7 mouse cellular contexts compared by ENCODE assay signal in the genomic region with DNA sequence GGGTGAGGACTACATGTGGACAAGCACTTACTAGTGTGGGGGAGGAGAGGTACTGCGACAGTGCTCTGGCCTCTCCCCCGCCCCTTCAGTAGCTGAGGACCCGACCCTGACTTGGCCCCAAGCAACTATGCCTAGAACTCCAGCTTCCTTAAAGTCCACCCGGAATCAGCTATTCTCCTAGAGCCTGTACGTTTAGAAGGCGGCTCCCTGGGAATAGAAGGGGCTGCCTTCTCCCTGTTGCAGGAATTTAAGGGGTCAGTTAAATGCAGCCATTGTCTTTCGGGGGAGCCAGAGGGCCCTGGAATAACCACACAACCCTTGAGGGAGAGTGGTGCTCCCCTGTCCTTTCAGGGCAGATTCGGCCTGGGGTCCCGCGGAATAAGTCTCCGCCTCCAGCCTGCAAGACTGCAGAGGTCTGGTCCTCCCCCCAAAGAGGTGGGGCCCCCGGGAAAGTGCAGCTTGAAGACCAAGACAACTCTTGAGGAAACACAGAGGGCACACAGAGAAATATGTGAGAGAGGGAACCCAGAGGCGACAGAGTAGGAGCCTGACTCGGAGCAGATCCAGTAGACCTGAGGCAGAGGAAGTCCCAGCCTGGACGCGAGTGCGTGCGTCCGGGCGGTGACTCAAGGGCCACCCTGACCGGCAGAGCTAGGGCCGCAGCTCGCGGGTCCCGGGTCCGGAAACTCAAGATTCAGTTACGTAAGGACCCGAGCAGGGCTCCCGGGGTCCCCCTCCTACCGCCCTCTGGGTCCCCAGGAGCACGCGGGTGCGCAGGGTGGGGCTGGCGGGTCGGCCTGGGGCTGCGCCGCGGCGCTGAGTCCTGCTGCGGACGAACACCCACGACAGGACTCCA. TPM values are rescaled to one million over a fixed set of nuclear protein-coding genes. Genes with fewer than 3 reads are reported as not detected.
DNase-seq lines count a peak whose midpoint lies in the region; ATAC-seq and TF ChIP-seq lines count a peak whose summit lies in the region.

A gene (plus strand): TSS at position 621 of the 856 bp plus-strand sequence.

- H3K27ac ChIP-seq in hindbrain, embryonic 12.5 days, result peak within 1 kb of the TSS; percentile 17; the same call in 1 of the 2 replicates
- H3K27ac ChIP-seq in limb, embryonic 14.5 days (replicated peaks; ENCODE audit: low read depth, low read length), result no peak within 1 kb of the TSS
- H3K27ac ChIP-seq in midbrain, embryonic 13.5 days, result no peak within 1 kb of the TSS

- H3K9ac ChIP-seq in hindbrain, embryonic 12.5 days, result peak within 1 kb of the TSS; percentile 71
- peak within 1 kb of the TSS; percentile 67 for H3K9ac ChIP-seq in limb, embryonic 14.5 days (ENCODE audit: low read depth, low read length, severe bottlenecking)
- H3K9ac ChIP-seq in midbrain, embryonic 13.5 days (replicated peaks), result peak within 1 kb of the TSS; percentile 73

- H3K27me3 ChIP-seq in hindbrain, embryonic 12.5 days, result peaks cover 11% of the 10 kb centered on the region
- H3K27me3 ChIP-seq in limb, embryonic 14.5 days (ENCODE audit: control insufficient read depth, insufficient read depth, low read length), result no peaks in the 10 kb centered on the region
- peaks cover 40% of the 10 kb centered on the region for H3K27me3 ChIP-seq in midbrain, embryonic 13.5 days

- peaks cover 24% of the 10 kb centered on the region for H3K4me1 ChIP-seq in hindbrain, embryonic 12.5 days
- no peaks in the 10 kb centered on the region for H3K4me1 ChIP-seq in limb, embryonic 14.5 days (ENCODE audit: control insufficient read depth, insufficient read depth, low read length)
- H3K4me1 ChIP-seq in midbrain, embryonic 13.5 days (replicated peaks), result peaks cover 25% of the 10 kb centered on the region

- peak; percentile 53 for ATAC-seq in hindbrain, embryonic 12.5 days (ENCODE audit: low FRiP score)
- peak; percentile 24; the same call in 1 of the 2 replicates for ATAC-seq in limb, embryonic 14.5 days (ENCODE audit: low FRiP score, low read depth)
- peak; percentile 59 for ATAC-seq in midbrain, embryonic 13.5 days

- no peaks in the 10 kb centered on the region for H3K36me3 ChIP-seq in hindbrain, embryonic 12.5 days
- no peaks in the 10 kb centered on the region for H3K36me3 ChIP-seq in limb, embryonic 14.5 days (ENCODE audit: control insufficient read depth, insufficient read depth, low read length)
- no peaks in the 10 kb centered on the region for H3K36me3 ChIP-seq in midbrain, embryonic 13.5 days

- peak within 1 kb of the TSS; percentile 99 for H3K4me2 ChIP-seq in hindbrain, embryonic 12.5 days (replicated peaks)
- peak within 1 kb of the TSS; percentile 95 for H3K4me2 ChIP-seq in limb, embryonic 14.5 days (replicated peaks; ENCODE audit: low read depth, low read length, severe bottlenecking)
- peak within 1 kb of the TSS; percentile 100 for H3K4me2 ChIP-seq in midbrain, embryonic 13.5 days (replicated peaks)

- no peak for TF ChIP-seq CTCF in brain, embryonic 14.5 days (IDR thresholded peaks at IDR 0.05; ENCODE audit: borderline replicate concordance, extremely low read depth, insufficient read depth, insufficient read length)

- DNase-seq in MN1 (ENCODE audit: low spot score), result peak; percentile 59
- DNase-seq in brain, embryonic 14.5 days (ENCODE audit: low read depth), result peak; percentile 11
- DNase-seq in forelimb bud, embryonic 11.5 days (ENCODE audit: low read depth, low spot score), result peak; percentile 24
- DNase-seq in limb, embryonic 14.5 days (ENCODE audit: low spot score), result peak; percentile 22
- peak; percentile 55 for DNase-seq in testis, postnatal 10 days (ENCODE audit: low spot score)

- H3K4me3 ChIP-seq in hindbrain, embryonic 12.5 days, result peak within 1 kb of the TSS; percentile 78
- peak within 1 kb of the TSS; percentile 76 for H3K4me3 ChIP-seq in limb, embryonic 14.5 days (replicated peaks; ENCODE audit: low read length)
- H3K4me3 ChIP-seq in midbrain, embryonic 13.5 days (replicated peaks), result peak within 1 kb of the TSS; percentile 69

- H3K9me3 ChIP-seq in hindbrain, embryonic 12.5 days (replicated peaks), result no peaks in the 10 kb centered on the region
- H3K9me3 ChIP-seq in limb, embryonic 14.5 days (ENCODE audit: control insufficient read depth, low read length), result no peaks in the 10 kb centered on the region
- H3K9me3 ChIP-seq in midbrain, embryonic 13.5 days, result no peaks in the 10 kb centered on the region

- no peak for TF ChIP-seq POLR2A in brain, embryonic 14.5 days (IDR thresholded peaks at IDR 0.05; ENCODE audit: borderline replicate concordance, extremely low read depth, insufficient read depth, insufficient read length, poor library complexity, severe bottlenecking)
- TF ChIP-seq POLR2A in limb, embryonic 14.5 days (IDR thresholded peaks at IDR 0.05; ENCODE audit: borderline replicate concordance, extremely low read depth, insufficient read depth, insufficient read length), result no peak

- 1% methylated on average over 42 of the region's 42 CpGs for WGBS in hindbrain, embryonic 12.5 days
- WGBS in limb, embryonic 14.5 days, result 1% methylated on average over 42 of the region's 42 CpGs
- WGBS in midbrain, embryonic 13.5 days, result under 1% methylated on average over 42 of the region's 42 CpGs

RNA-seq across cellular contexts. Expression of the gene that starts here (rescaled TPM):
- not detected in 2 replicates for polyA plus RNA-seq in brain, embryonic 14.5 days (2012; rRNA removed)
- polyA plus RNA-seq in hindbrain, embryonic 12.5 days (2016; fragmentation: Nextera tagmentation; extraction: Ambion mirVana), result 0.09 TPM in 2 replicates
- 0.08 and 0.12 TPM in 2 replicates for polyA plus RNA-seq in limb, embryonic 14.5 days (2012; rRNA removed)
- polyA plus RNA-seq in limb, embryonic 14.5 days (2014; fragmentation: Nextera tagmentation; extraction: Ambion mirVana), result 0.08 TPM in 1 of 2 replicates, not detected in the other
- not detected in 2 replicates for polyA plus RNA-seq in midbrain, embryonic 13.5 days (2015; fragmentation: Nextera tagmentation; extraction: Ambion mirVana)

Comparison
In these comparisons a context has a peak if more than half of its experiments do, and no peak if none do; other contexts are left out.
1. Peak in DNase-seq in brain, embryonic 14.5 days; RNA of the gene not detected or under 1 TPM.
2. Peak in ATAC-seq, H3K4me3 ChIP-seq, H3K27ac ChIP-seq, H3K9ac ChIP-seq and H3K4me2 ChIP-seq in hindbrain, embryonic 12.5 days; RNA of the gene not detected or under 1 TPM.
3. Peak in DNase-seq, ATAC-seq, H3K4me3 ChIP-seq, H3K9ac ChIP-seq and H3K4me2 ChIP-seq in limb, embryonic 14.5 days; RNA of the gene not detected or under 1 TPM.
4. Peak in ATAC-seq, H3K4me3 ChIP-seq, H3K9ac ChIP-seq and H3K4me2 ChIP-seq in midbrain, embryonic 13.5 days; RNA of the gene not detected or under 1 TPM.